Mouse (Mus musculus) heart, adult 18-20 months (tissue): ENCODE measurements around the gene Pms2. TPM values are rescaled to one million over a fixed set of nuclear protein-coding genes. Genes with fewer than 3 reads are reported as not detected.
A peak's percentile ranks its signal among the peaks of the same experiment; 100 is the strongest.

Source experiments
- DNase-seq, 2 experiments: peaks; one replicate each; pipeline ENCODE4 v3.0.0; 2021 to 2022; ENCODE audit warnings: mixed read lengths in 1 of 2
- total RNA-seq, 2 experiments: library from RNA; stranded (reverse); gene quantifications; 2 replicates each; pipeline ENCODE4 v1.2.3; 2021

Gene Pms2
- total RNA-seq, 2 experiments from 2014 or later = 2.9 to 3.6 TPM

DNA sequence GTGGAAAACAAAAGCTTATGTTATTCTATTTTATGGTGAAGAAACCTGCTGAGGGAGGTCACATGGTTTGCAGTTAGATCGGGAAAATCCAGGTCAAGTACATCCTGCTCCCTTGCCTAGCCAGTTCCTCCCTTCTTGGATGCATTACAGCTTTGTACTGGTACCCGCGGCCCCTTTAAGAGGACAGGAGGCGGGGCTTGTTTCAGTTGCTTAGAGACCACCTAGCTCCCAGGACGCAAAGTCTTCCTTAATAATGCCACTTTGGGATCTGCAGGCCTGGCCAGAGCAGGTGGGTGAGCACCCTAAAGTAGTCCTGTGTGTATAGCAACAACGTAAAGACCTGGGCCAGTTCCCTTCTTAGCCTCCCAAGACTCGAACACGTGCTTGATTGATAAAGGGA is 23.1 kb downstream of the Pms2 start, which contains the start of gene Rsph10b:
Rsph10b (plus strand) TSS at position 205 of the 400 bp plus-strand sequence.
- no peak for DNase-seq

DNA sequence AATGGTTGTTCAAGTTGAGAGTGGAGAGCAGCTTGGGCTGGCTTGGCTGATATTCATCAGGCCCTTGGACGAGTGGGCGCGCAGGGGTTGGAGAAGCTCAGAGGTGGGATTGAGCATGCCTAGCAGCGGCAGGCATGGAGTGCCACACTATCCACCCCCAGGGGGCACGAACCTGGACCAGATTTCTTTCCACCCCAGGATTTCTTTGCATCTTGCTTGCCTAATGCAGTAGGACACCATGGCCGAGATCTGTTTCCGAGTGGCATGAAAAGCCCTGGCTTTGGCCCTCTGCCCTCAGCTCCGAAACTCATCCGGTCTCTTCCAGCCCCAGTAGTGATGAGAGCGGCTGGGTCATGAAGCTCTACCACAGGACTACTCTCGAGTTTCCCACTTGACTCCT is 23.6 kb downstream of the Pms2 start:
- no peak for DNase-seq

- DNase-seq = no peak
Measured at GRCm38 (mm10) chr5:143933875-143934274, 24.1 kb downstream of the Pms2 start.

DNA sequence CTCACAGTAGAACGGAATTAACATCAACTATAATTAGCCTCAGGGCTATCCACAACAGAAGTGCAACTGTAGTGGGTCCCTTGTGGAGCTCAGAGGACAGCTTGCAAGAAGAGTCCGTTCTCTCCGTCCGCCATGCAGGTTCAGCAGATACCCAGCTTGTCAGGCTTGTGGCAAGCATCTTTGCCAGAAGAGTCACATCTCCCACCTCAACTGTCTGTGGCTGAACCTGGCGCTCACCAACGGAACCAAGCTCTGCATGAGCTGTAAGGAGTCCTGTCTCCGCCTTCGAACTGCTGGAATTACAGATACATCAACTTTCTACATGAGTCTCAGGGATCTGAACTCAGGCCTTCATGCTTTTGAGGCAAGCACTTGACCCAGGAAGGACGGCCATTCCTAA is 26.4 kb downstream of the Pms2 start:
- no peak for DNase-seq

DNA sequence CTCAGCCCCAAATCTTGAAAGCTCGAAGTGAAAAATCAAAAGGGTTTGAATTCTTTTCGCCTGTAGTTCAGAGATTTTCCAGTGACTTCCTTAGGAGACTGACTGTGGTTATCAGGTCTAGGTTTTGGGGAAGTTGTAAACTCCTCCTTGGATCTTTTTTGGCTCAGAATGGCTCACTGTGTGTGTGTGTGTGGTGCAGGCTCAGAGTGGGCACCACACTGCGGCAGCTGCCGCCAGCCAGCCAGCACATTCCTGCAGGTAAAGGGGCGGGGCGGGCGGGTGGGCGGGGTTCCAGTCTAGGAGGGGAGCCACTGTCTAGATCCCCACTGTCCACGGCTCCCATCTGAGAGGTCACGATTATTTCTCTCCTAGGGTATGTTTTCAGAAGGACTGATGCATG is 31.8 kb downstream of the Pms2 start:
- no peak for DNase-seq

DNA sequence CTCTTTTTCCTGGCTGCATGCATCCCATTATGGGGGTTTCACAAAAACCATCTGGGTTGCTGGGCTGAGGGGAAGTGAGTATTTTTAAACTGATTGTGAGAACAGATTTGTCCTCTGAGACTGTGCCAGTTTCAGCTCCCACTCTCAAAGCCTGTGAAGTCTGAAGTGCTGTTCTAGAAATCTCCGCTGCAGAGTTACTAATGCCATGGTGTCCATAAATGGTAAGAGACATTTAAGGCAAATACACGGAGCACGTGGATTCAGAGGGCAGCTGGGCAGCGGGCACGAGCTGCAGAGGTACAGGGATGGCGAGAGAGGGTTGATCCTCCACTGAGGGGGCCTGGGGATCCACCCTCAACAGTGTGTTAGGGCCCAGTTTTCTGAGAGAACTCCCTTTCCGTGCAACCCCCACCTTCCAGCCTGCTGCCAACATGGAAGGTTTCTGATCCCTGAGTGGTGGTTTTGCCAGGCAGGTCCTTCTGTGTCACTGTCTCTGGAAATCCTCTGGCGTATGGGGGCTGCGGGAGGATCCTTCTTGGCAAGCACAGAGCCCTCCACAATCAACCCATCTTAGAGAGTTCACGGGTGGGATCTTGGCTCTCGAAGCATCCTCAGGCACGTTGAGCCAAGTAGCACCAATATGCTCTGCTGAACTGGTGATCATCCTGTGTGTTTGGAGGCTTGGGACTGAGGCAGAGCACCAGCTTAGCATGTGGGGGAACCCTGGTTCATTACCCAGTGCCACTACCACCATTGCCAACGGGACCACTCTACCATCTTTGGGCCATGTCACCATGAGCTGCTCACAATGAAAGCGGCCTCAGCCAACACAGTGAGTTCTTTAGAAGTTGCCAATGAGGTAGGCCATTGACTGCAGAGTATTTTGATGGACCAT is 33.7 kb downstream of the Pms2 start:
- no peak for DNase-seq

- no peak for DNase-seq
Measured at GRCm38 (mm10) chr5:143948361-143948760, 38.6 kb downstream of the Pms2 start.

DNA sequence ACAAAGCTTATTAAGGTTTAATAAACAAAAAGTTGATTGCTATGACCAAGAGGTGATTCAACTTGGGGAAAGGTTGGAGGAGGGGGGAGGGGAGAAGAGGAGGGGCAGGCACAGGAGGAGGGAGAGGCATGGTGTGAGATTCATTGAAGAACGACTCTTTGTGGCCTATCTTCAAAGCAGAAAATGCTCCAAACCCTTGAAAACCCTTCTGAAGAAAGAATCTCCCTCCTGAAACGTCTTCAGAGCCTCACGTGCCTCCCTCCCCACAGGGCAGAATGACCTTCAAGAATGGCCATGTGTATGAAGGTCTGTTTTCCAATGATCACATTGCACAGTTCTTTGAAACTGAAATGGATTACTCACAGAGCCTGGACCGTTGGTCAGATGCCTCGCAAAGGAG is 40.3 kb downstream of the Pms2 start:
- DNase-seq = no peak

- no peak for DNase-seq
Measured at GRCm38 (mm10) chr5:143957101-143957500, 47.3 kb downstream of the Pms2 start.

- no peak for DNase-seq
Measured at GRCm38 (mm10) chr5:143959551-143959950, 49.8 kb downstream of the Pms2 start.

DNA sequence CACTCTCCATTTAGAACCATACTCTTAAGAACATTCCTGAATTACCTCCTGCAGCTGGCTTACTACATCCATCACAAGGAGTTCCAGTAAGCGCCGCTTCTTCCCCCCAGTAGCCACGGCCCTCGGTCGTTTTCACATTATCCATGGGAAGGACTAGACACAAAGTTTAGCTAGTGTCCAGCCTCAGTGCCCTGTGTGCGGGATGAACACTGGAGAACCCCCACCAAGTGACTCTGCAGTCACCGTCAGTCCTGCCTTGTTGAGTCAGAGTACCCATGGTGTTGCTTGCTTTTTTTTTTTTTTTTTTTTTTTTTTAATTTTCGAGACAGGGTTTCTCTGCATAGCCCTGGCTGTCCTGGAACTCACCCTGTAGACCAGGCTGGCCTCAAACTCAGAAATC is 51.4 kb downstream of the Pms2 start:
- no peak for DNase-seq

DNA sequence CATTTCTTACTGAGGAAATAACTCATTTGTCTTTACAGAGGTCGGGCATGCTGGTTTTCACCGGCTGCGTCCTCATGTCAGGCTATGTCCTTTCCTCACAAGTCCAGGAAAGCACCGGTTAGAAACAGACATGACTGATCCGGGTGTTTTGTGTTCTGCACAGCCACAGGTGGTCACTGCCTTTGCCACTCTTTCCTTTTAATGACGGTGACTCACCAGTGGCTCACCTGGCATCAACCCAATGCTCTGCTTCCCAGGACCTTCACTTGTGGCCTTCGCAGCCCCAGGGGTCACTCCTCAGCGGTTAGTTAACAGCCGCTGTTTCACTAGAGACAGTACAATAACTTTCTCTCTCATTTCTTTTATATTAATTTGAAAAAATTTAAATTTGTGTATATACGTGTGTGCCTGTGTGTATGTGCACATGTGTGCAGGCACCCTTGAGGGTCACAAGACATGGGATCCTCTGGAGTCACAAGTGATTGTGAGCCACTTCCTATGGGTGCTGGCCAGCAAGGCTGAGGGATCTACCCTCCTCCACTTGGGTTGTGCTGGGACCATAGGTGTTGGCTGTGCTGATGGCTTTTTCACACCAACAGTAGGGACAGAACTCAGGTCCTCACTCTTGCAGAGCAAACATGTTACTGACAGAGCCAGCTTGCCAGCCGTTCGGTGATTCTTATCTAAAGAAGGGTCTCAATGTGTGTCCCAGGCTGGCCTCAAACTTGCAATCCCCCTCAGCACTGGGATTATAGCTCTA is 56.0 kb downstream of the Pms2 start:
- DNase-seq = no peak

DNA sequence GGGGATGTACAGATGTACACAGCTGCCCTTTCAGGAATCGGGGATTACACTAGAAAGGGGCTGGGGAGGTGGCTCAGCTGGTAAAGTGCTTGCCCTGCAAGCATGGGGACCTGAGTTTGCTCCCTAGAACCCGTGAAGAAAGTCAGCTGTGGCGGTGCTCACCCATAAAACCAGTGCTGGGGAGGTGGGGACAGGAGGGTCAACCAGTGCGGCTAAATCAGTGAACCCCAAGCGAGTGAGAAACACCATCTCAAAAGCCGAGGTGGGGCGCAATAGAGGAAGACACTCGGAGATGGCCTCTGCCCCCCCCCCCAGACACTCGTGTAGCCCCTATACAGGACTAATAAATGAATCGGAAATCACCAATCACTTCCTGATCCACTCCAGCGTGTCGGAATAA is 56.9 kb downstream of the Pms2 start:
- no peak for DNase-seq

DNA sequence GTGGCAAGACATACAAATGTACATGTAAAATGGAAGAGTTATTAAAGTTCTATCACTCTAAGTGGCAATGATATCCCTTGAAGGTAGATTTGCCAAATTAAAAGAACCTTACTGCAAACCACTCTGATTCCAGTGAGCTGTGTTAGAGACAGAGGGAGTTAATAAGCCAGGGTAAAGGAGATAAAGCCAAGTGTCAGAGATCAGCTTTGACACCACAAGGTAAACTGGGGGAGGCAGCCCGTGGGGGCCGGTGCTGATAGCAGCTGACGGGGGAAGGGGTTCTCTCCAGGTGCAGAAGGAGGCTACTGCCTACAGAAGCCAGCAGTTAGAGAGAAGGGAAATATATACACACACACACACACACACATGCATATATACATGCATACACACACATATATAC is 62.9 kb downstream of the Pms2 start:
- no peak for DNase-seq

DNA sequence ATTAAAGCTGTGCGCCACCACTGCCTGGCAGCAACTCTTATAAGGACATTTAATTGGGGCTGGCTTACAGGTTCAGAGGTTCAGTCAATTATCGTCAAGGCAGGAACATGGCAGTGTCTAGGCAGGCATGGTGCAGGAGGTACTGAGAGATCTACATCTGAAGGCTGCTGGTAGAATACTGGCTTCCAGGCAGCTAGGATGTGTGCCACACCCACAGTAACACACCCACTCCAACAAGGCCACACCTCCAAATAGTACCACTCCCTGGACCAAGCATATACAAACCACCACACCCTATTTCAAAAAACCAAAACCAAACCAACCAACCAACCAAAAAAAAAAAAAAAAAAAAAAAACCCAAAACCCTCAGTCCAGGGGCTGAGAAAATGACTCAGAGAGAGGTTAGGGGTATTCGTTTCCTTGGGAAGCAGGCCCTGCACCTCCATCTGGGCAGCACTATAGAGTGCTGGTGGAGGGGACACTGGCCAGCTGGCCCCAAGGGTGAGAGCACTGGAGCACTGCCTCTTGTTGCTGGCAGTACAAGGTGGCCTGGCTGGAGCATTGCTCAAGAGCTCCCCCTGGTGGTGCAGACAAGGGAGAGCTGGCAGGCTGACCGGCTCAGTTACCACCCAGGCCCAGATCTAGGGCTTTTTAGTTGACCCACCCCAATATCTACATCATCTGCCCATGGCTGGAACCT is 65.3 kb downstream of the Pms2 start:
- peak; percentile 61 to 66 for DNase-seq

DNA sequence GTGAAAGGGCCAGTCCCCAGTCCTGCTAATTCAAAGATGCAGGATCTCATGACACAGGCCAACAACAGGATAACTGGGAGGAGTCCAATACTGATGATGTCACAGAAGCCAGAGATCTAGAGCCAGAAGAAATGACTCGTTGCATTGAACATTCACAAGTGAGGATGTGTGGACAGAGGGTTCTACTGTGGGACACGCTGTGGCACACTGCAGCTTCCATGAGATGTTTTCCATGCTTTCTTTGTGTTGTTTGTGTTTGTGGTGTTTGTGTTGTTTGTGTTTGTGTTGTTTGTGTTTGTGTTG is 65.8 kb downstream of the Pms2 start:
- DNase-seq = no peak

GRCm38 (mm10) chr5:143976232-143976631 is 66.5 kb downstream of the Pms2 start:
- DNase-seq = no peak

- DNase-seq = no peak
Measured at GRCm38 (mm10) chr5:143976726-143977431, 67.1 kb downstream of the Pms2 start.

- no peak for DNase-seq
Measured at GRCm38 (mm10) chr5:143980858-143981257, 71.1 kb downstream of the Pms2 start.

DNA sequence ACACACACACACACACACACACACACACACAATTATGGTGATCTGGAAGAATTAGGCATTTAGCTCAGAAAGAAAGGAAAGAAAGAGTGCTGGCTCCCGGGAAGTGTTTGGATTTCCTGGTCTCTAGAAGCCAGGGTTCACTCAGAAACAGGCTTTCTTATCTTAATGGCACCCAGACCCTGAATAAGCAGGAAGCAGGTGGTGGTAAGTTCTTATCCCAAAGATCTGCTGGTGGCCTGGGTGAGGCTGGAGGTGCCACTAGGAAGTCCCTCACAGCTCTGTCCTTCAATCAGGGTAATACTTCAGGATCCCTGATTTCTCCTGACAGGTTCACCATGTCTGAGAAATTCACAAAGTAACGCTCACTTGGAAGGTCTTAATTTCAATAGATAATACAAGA is 72.6 kb downstream of the Pms2 start:
- no peak for DNase-seq
